Mouse (Mus musculus) megakaryocyte, embryonic 14.5 days (primary cell): ENCODE data around the gene Smarcd3.

Experiments
- FLI1 ChIP-seq: IDR thresholded peaks from 2 replicates; pipeline ENCODE4 v1.6.1; 2012; ENCODE audit warnings: low read length, inconsistent platforms, mixed read lengths
- GATA1 ChIP-seq: IDR thresholded peaks from 3 replicates; pipeline ENCODE4 v1.6.1; 2012; ENCODE audit warnings: mixed read lengths, low read length, inconsistent platforms, borderline replicate concordance

DNA sequence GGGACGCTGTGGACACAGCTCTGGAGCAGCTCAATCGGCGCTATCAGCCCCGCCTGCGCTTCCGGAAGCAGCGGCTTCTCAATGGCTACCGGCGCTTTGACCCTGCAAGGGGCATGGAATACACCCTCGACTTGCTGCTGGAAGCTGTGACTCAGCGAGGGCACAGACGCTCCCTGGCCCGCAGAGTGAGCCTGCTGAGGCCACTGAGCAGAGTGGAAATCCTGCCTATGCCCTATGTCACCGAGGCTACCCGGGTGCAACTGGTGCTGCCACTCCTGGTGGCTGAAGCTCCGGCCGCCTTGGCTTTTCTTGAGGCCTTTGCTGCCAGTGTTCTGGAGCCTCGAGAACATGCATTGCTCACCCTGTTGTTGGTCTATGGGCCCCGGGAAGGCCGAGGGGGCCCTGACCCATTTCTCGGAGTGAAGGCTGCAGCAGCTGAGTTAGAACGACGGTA, 32.9 kb downstream of the Smarcd3 start:
- no peak for TF ChIP-seq GATA1
- no peak for TF ChIP-seq FLI1
